Mouse (Mus musculus): Measurements from ENCODE around the gene Dctn1.

GRCm38 (mm10) chr6:83155552-83156238 is 10.0 kb upstream of the Dctn1 start:
- no peak for TF ChIP-seq CTCF (IDR thresholded peaks at IDR 0.05; ENCODE audit: low read depth, low read length)
- TF ChIP-seq TAL1 (conservative IDR thresholded peaks at IDR 0.05; ENCODE audit: low read depth, low read length) = no peak
- TF ChIP-seq POLR2AphosphoS5 (IDR thresholded peaks at IDR 0.05; ENCODE audit: insufficient replicate concordance, low read depth, low read length) = no peak
- no peak for TF ChIP-seq GATA1 (IDR thresholded peaks at IDR 0.05; ENCODE audit: borderline replicate concordance, low read length)

Measured in G1E (cell line).